Mouse (Mus musculus): ENCODE data around the gene A4galt. TPM values are rescaled to one million over a fixed set of nuclear protein-coding genes. Genes with fewer than 3 reads are reported as not detected.
"Not testable (repeated sequence)": the region's sequence is repeated elsewhere in the genome, so short reads cannot be mapped to it uniquely, and the experiment has no call there.

Gene A4galt
- total and polyA plus RNA-seq, 3 experiments, result not detected

GRCm38 (mm10) chr15:83278579-83278978 lies 27.0 kb upstream of the A4galt start:
- H3K27me3 ChIP-seq (ENCODE audit: control insufficient read depth in 1 of 2, insufficient read depth in 2 of 2, low read length in 2 of 2), result no peaks in the 10 kb centered on the region
- no peaks in the 10 kb centered on the region for H3K36me3 ChIP-seq (ENCODE audit: control insufficient read depth in 1 of 2, insufficient read depth in 2 of 2, low read length in 2 of 2)
- H3K27ac ChIP-seq (ENCODE audit: control insufficient read depth, low read depth, low read length), result no peak overlapping the region
- H3K4me1 ChIP-seq (ENCODE audit: control insufficient read depth in 1 of 2, insufficient read depth in 2 of 2, low read length in 2 of 2), result no peaks in the 10 kb centered on the region
- no peak for TF ChIP-seq POLR2AphosphoS5 (IDR thresholded peaks at IDR 0.05; ENCODE audit: borderline replicate concordance, low read depth, low read length)
- no peak for TF ChIP-seq SIN3A (IDR thresholded peaks at IDR 0.05; ENCODE audit: low read length)
- TF ChIP-seq HCFC1 (IDR thresholded peaks at IDR 0.05; ENCODE audit: low read depth, low read length), result no peak
- no peak for TF ChIP-seq USF1 (IDR thresholded peaks at IDR 0.05; ENCODE audit: low read depth, low read length)
- no peak for TF ChIP-seq POLR2A (IDR thresholded peaks at IDR 0.05; ENCODE audit: control insufficient read depth in 1 of 2, insufficient read depth in 1 of 2, low read depth in 1 of 2, low read length in 2 of 2, poor library complexity in 1 of 2)
- TF ChIP-seq ZNF384 (IDR thresholded peaks at IDR 0.05; ENCODE audit: low read depth, low read length), result no peak
- TF ChIP-seq EP300 (IDR thresholded peaks at IDR 0.05; ENCODE audit: low read depth in 1 of 2, low read length in 2 of 2), result no peak
- no peaks in the 10 kb centered on the region for H3K79me2 ChIP-seq (ENCODE audit: control insufficient read depth, insufficient read depth, low read length, poor library complexity)
- H3K4me3 ChIP-seq (ENCODE audit: control insufficient read depth in 1 of 2, insufficient read depth in 1 of 2, low read depth in 2 of 2, low read length in 2 of 2), result no peak overlapping the region
- no peaks in the 10 kb centered on the region for H3K9me3 ChIP-seq (replicated peaks; ENCODE audit: insufficient read depth, low read length)
- no peak for DNase-seq (ENCODE audit: low read depth, low spot score)
- no peak overlapping the region for H3K9ac ChIP-seq (ENCODE audit: control insufficient read depth, low read depth, low read length, poor library complexity, severe bottlenecking)

- TF ChIP-seq GABPA (IDR thresholded peaks at IDR 0.05; ENCODE audit: low read depth, low read length), result no peak
- no peak for TF ChIP-seq ZMIZ1 (IDR thresholded peaks at IDR 0.05; ENCODE audit: low read depth, low read length)
- TF ChIP-seq MAZ (IDR thresholded peaks at IDR 0.05; ENCODE audit: low read depth, low read length), result no peak
- TF ChIP-seq JUND (IDR thresholded peaks at IDR 0.05; ENCODE audit: low read depth, low read length), result no peak
- no peak for TF ChIP-seq E2F4 (IDR thresholded peaks at IDR 0.05; ENCODE audit: borderline replicate concordance, low read depth, low read length)
- no peak for TF ChIP-seq TCF12 (IDR thresholded peaks at IDR 0.05; ENCODE audit: low read depth, low read length)
- no peak for TF ChIP-seq MYB (IDR thresholded peaks at IDR 0.05; ENCODE audit: low read depth, low read length)
- TF ChIP-seq MEF2A (IDR thresholded peaks at IDR 0.05; ENCODE audit: extremely low read depth, insufficient replicate concordance, low read depth, low read length, poor library complexity, severe bottlenecking), result no peak
- no peak for TF ChIP-seq BHLHE40 (IDR thresholded peaks at IDR 0.05; ENCODE audit: borderline replicate concordance, low read depth, low read length)
- no peak for TF ChIP-seq RCOR1 (IDR thresholded peaks at IDR 0.05; ENCODE audit: low read depth, low read length)
- TF ChIP-seq GATA1 (IDR thresholded peaks at IDR 0.05; ENCODE audit: low read depth, low read length), result no peak
- no peak for TF ChIP-seq MYC (IDR thresholded peaks at IDR 0.05; ENCODE audit: low read depth, low read length)
- H3K27me3 ChIP-seq (ENCODE audit: control insufficient read depth in 1 of 2, insufficient read depth in 2 of 2, low read length in 2 of 2), result no peaks in the 10 kb centered on the region
- no peak for DNase-seq (ENCODE audit: low read depth, low spot score)
Measured at GRCm38 (mm10) chr15:83277451-83277850, 25.9 kb upstream of the A4galt start.

GRCm38 (mm10) chr15:83274237-83274636 lies 22.7 kb upstream of the A4galt start:
- not testable (repeated sequence) for H3K27ac ChIP-seq (ENCODE audit: control insufficient read depth, low read depth, low read length); H3K9me3 ChIP-seq (replicated peaks; ENCODE audit: insufficient read depth, low read length); H3K9ac ChIP-seq (ENCODE audit: control insufficient read depth, low read depth, low read length, poor library complexity, severe bottlenecking); H3K4me3 ChIP-seq (ENCODE audit: control insufficient read depth in 1 of 2, insufficient read depth in 1 of 2, low read depth in 2 of 2, low read length in 2 of 2); H3K27me3 ChIP-seq (ENCODE audit: control insufficient read depth in 1 of 2, insufficient read depth in 2 of 2, low read length in 2 of 2); H3K79me2 ChIP-seq (ENCODE audit: control insufficient read depth, insufficient read depth, low read length, poor library complexity); H3K4me1 ChIP-seq (ENCODE audit: control insufficient read depth in 1 of 2, insufficient read depth in 2 of 2, low read length in 2 of 2); DNase-seq (ENCODE audit: low read depth, low spot score); H3K36me3 ChIP-seq (ENCODE audit: control insufficient read depth in 1 of 2, insufficient read depth in 2 of 2, low read length in 2 of 2)

More at GRCm38 (mm10) chr15:83277451-83277850, 25.9 kb upstream of the A4galt start:
- Histone ChIP-seq H3K9me3 (replicated peaks; ENCODE audit: insufficient read depth, low read length) (no peaks in the 10 kb centered on the region), H3K79me2 (ENCODE audit: control insufficient read depth, insufficient read depth, low read length, poor library complexity) (no peaks in the 10 kb centered on the region), H3K9ac (ENCODE audit: control insufficient read depth, low read depth, low read length, poor library complexity, severe bottlenecking) (no peak overlapping the region), H3K4me3 (ENCODE audit: control insufficient read depth in 1 of 2, insufficient read depth in 1 of 2, low read depth in 2 of 2, low read length in 2 of 2) (no peak overlapping the region), H3K36me3 (ENCODE audit: control insufficient read depth in 1 of 2, insufficient read depth in 2 of 2, low read length in 2 of 2) (no peaks in the 10 kb centered on the region), H3K27ac (ENCODE audit: control insufficient read depth, low read depth, low read length) (no peak overlapping the region), H3K4me1 (ENCODE audit: control insufficient read depth in 1 of 2, insufficient read depth in 2 of 2, low read length in 2 of 2) (no peaks in the 10 kb centered on the region)

Data from MEL (cell line).